Mouse (Mus musculus) testis, adult 2 months (tissue): ENCODE results near the gene Dnajc28. TPM values are rescaled to one million over a fixed set of nuclear protein-coding genes. Genes with fewer than 3 reads are reported as not detected.

Experiments used
- H3K27ac ChIP-seq: fragments of 200-500 bp; 2 replicates; pipeline ENCODE4 v1.5.1; 2012; ENCODE audit warnings: low read depth, low read length; ENCODE audit not compliant: control insufficient read depth, insufficient read depth
- H3K27me3 ChIP-seq: fragments of 200-500 bp; 2 replicates; pipeline ENCODE4 v1.6.1; 2012; ENCODE audit warnings: mild to moderate bottlenecking, low read length, moderate library complexity; ENCODE audit not compliant: control insufficient read depth, insufficient read depth
- H3K36me3 ChIP-seq: fragments of 200-500 bp; 2 replicates; pipeline ENCODE4 v1.6.1; 2012; ENCODE audit warnings: mild to moderate bottlenecking, low read length; ENCODE audit not compliant: control insufficient read depth, insufficient read depth
- H3K4me1 ChIP-seq: fragments of 200-500 bp; 2 replicates; pipeline ENCODE4 v1.6.1; 2012; ENCODE audit warnings: low read length; ENCODE audit not compliant: control insufficient read depth, insufficient read depth
- H3K4me3 ChIP-seq: fragments of 200-500 bp; 2 replicates; pipeline ENCODE4 v1.5.1; 2012; ENCODE audit warnings: low read depth, mild to moderate bottlenecking, low read length, moderate library complexity, mixed read lengths; ENCODE audit not compliant: control insufficient read depth
- CTCF ChIP-seq: fragments of 200-500 bp; IDR thresholded peaks from 2 replicates; pipeline ENCODE4 v1.5.1; 2012; ENCODE audit warnings: low read depth, mild to moderate bottlenecking, inconsistent platforms, low read length, moderate library complexity; ENCODE audit not compliant: control insufficient read depth, insufficient read depth, insufficient replicate concordance
- POLR2A ChIP-seq: fragments of 200-500 bp; IDR thresholded peaks from 2 replicates; pipeline ENCODE4 v1.6.1; 2012; ENCODE audit warnings: low read depth, mild to moderate bottlenecking, inconsistent platforms, low read length, moderate library complexity; ENCODE audit not compliant: control insufficient read depth
- polyA plus RNA-seq: library from polyadenylated mRNA; depleted of rRNA; stranded (reverse); fragments of >200 nt; gene quantifications from 2 replicates; pipeline ENCODE4 v1.2.3, GENCODE M21; 2012

The Dnajc28 gene
- polyA plus RNA-seq, 1 experiment: 12.5 TPM

GRCm38 (mm10) chr16:91632439-91632838 lies 13.6 kb upstream of the Dnajc28 start:
- no peak overlapping the region for H3K4me3 ChIP-seq
- H3K27ac ChIP-seq: no peak overlapping the region
- H3K27me3 ChIP-seq: no peaks in the 10 kb centered on the region
- TF ChIP-seq POLR2A: no peak
- no peak for TF ChIP-seq CTCF
- H3K4me1 ChIP-seq: no peaks in the 10 kb centered on the region
- peaks cover 9% of the 10 kb centered on the region for H3K36me3 ChIP-seq

- Histone ChIP-seq H3K4me3 (no peak overlapping the region), H3K36me3 (peaks cover 5% of the 10 kb centered on the region; the same call in 1 of the 2 replicates), H3K27me3 (no peaks in the 10 kb centered on the region), H3K27ac (peak overlapping the region; percentile 37; the same call in 1 of the 2 replicates), H3K4me1 (no peaks in the 10 kb centered on the region)
- TF ChIP-seq CTCF (no peak), POLR2A (no peak)
Measured at GRCm38 (mm10) chr16:91630584-91630983, 11.8 kb upstream of the Dnajc28 start.

DNA sequence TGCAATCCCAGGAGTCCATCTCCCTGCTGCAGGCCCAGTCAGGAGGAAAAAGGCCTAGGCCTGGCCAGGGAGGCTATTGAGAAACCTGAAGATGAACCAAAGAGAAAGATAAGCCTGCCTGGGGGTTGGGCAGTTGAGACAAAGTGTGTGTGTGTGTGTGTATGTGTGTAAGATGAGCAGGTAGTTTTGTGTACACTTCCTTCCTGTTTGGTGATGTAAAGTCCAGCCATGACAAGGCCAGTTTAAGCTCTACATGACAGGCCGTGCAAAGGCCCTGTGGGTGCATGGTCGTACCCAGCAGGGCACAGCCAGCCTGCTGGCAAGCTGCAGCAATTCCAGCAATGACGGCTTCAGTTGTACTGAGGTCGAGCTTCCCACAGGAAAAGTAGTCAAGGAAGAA lies 10.9 kb upstream of the Dnajc28 start:
- Histone ChIP-seq H3K4me1 (no peaks in the 10 kb centered on the region), H3K27me3 (no peaks in the 10 kb centered on the region), H3K4me3 (no peak overlapping the region), H3K27ac (no peak overlapping the region; the same call in 1 of the 2 replicates), H3K36me3 (peaks cover 4% of the 10 kb centered on the region; the same call in 1 of the 2 replicates)
- TF ChIP-seq CTCF (no peak), POLR2A (no peak)

DNA sequence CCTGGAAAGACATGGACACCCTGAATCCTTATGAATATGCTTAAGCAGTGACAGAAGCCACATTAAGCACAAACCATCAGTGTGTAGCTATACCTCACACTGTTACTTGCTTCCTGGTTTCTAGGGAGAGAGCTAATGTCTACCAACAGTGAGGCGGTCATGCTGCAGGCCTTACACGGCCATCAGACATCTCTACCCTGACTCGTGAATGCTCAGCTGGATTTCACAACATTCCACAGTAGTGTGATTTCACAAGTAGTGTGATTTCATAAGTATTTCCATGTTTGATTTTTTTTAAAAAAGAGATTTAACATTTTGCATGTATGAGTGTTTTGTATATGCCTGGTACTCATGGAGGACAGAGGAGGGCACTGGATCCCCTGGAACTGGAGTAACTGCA lies 9.8 kb upstream of the Dnajc28 start:
- H3K4me1 ChIP-seq: no peaks in the 10 kb centered on the region
- H3K27ac ChIP-seq: no peak overlapping the region
- H3K36me3 ChIP-seq: peaks cover 1% of the 10 kb centered on the region; the same call in 1 of the 2 replicates
- H3K4me3 ChIP-seq: no peak overlapping the region
- no peaks in the 10 kb centered on the region for H3K27me3 ChIP-seq
- TF ChIP-seq CTCF: no peak
- no peak for TF ChIP-seq POLR2A

GRCm38 (mm10) chr16:91627831-91628230 lies 9.0 kb upstream of the Dnajc28 start:
- TF ChIP-seq POLR2A (no peak), CTCF (no peak)
- Histone ChIP-seq H3K36me3 (peaks cover 1% of the 10 kb centered on the region), H3K4me3 (no peak overlapping the region), H3K4me1 (no peaks in the 10 kb centered on the region), H3K27me3 (no peaks in the 10 kb centered on the region), H3K27ac (no peak overlapping the region)

DNA sequence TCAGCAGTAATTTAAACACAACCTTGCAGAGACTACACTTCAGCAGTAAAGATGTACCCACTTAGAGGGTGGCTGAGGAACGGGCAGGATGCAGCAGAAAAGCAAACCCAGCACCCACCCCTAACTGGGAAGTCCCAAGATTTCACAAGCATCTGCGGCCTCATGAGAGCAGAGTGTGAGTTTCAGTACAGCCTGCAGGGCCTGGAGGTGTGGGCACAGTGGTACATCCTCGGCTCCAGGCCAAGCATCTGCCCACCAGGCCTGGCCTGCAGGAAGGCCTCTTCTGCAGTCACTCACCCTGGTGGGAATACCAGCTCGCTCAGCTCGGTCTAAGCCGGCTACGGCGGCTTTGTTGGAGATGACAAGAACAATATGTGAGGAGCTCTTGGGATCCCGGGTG lies 4.2 kb upstream of the Dnajc28 start:
- no peak for TF ChIP-seq POLR2A
- TF ChIP-seq CTCF: no peak

GRCm38 (mm10) chr16:91620991-91621390 lies 2.2 kb upstream of the Dnajc28 start:
- TF ChIP-seq POLR2A: no peak
- TF ChIP-seq CTCF: no peak
- Histone ChIP-seq H3K27me3 (no peaks in the 10 kb centered on the region), H3K36me3 (peaks cover 2% of the 10 kb centered on the region), H3K4me3 (no peak overlapping the region), H3K4me1 (peaks cover 11% of the 10 kb centered on the region), H3K27ac (no peak overlapping the region)

More for the DNA sequence above, 4.2 kb upstream of the Dnajc28 start:
- Histone ChIP-seq H3K27me3 (no peaks in the 10 kb centered on the region), H3K4me3 (no peak overlapping the region), H3K36me3 (no peaks in the 10 kb centered on the region; the same call in none of the 2 replicates), H3K4me1 (peaks cover 11% of the 10 kb centered on the region), H3K27ac (peak overlapping the region; percentile 44; the same call in 1 of the 2 replicates)
